Mouse (Mus musculus) thymus, adult 2 months (tissue): ENCODE measurements around the gene Ttc9c. TPM values are rescaled to one million over a fixed set of nuclear protein-coding genes. Genes with fewer than 3 reads are reported as not detected.

Experiments used
- DNase-seq: peaks from one replicate; pipeline ENCODE4 v3.0.0; 2021
- H3K27ac ChIP-seq: fragments of 200-500 bp; 2 replicates; pipeline ENCODE4 v1.5.1; 2012; ENCODE audit warnings: low read length, control low read depth; ENCODE audit not compliant: control insufficient read depth, insufficient read depth
- H3K27me3 ChIP-seq: fragments of 200-500 bp; 2 replicates; pipeline ENCODE4 v1.6.1; 2012; ENCODE audit warnings: mild to moderate bottlenecking, low read length, moderate library complexity, mixed read lengths; ENCODE audit not compliant: control insufficient read depth, insufficient read depth
- H3K36me3 ChIP-seq: fragments of 200-500 bp; 2 replicates; pipeline ENCODE4 v1.6.1; 2012; ENCODE audit warnings: mild to moderate bottlenecking, low read length, moderate library complexity; ENCODE audit not compliant: control insufficient read depth, insufficient read depth
- H3K4me1 ChIP-seq: fragments of 200-500 bp; replicated peaks from 2 replicates; pipeline ENCODE4 v1.6.1; 2012; ENCODE audit warnings: low read length; ENCODE audit not compliant: control insufficient read depth, insufficient read depth
- H3K4me3 ChIP-seq: fragments of 200-500 bp; 2 replicates; pipeline ENCODE4 v1.5.1; 2012; ENCODE audit warnings: mild to moderate bottlenecking, low read length, control low read depth, moderate library complexity; ENCODE audit not compliant: control insufficient read depth, insufficient read depth
- CTCF ChIP-seq: fragments of 200-500 bp; IDR thresholded peaks from 2 replicates; pipeline ENCODE4 v1.5.1; 2012; ENCODE audit warnings: mild to moderate bottlenecking, control low read depth, low read length, moderate library complexity, borderline replicate concordance; ENCODE audit not compliant: control insufficient read depth, poor library complexity, insufficient read depth; ENCODE audit errors: extremely low read depth
- POLR2A ChIP-seq: fragments of 200-500 bp; IDR thresholded peaks from 2 replicates; pipeline ENCODE4 v1.6.1; 2012; ENCODE audit warnings: mild to moderate bottlenecking, low read length, control low read depth, moderate library complexity; ENCODE audit not compliant: control insufficient read depth, poor library complexity, insufficient read depth; ENCODE audit errors: extremely low read depth
- WGBS: fragments of 180-500 bp; shearing (Covaris S2); methylation state at CpG from one replicate; pipeline ENCODE4 v1.1.7; 2018; 5-methylcytosine and 5-hydroxymethylcytosine counted together
- polyA plus RNA-seq: library from polyadenylated mRNA; depleted of rRNA; stranded (reverse); fragments of >200 nt; gene quantifications from 2 replicates; pipeline ENCODE4 v1.2.3, GENCODE M21; 2012

The Ttc9c gene
- polyA plus RNA-seq, 1 experiment: 37.5 TPM

DNA sequence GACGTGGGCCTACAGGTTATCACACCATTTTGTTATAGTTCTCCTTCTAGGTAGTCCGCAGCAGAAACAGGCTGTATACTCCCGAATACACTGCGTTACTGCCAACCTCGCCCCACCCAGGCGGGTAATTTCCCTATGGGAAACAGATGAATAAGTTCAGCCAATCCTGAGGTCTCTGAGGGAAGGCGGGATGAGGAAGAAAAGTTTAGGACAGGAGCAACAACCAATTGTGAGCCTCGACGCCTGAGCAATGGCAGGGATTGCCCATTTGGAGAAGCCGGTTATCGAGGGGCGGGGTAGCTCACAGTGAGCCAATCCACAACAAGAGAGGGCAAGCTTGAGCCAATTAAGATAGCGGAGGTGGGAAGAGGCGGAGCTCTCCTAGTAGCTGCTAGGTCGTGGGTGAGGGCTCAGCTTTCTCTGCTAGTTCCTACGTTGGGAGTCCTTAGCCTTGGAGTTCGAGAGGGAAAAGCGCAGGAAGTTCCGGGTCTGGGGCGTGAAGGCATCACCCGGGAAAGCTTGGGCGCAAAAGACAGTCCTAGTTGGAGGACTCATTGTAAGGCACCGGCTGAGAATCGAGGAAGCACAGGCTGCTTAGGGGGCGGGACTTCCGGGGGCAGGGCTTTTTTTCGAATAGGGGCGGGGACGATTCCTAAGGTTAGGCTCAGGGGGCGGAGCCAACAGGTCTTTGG lies 16.9 kb downstream of the Ttc9c start, which contains the start of gene Zbtb3:
Gene Zbtb3, plus strand, starts transcription at position 426 of the 692 bp plus-strand sequence.
- DNase-seq: peak; percentile 92
- H3K27ac ChIP-seq: peak within 1 kb of the TSS; percentile 28; the same call in 1 of the 2 replicates

DNA sequence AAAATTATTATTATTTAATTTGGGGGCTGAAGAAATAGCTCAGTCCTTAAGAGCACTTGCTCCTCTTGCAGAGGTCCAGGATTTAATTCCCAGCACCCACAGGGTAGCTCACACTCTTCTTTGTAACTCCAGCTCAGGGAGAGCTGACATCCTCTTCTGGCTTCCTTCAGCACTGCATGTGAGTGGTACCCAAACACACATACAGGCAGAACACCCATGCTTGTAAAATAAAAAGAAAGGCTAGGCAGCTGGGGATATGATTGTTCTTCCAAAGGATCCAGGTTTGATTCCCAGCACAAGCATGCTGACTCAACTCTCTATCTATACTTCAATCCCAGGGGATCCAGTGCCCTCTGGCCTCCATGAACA lies 20.2 kb downstream of the Ttc9c start:
- Histone ChIP-seq H3K27me3 (no peaks in the 10 kb centered on the region), H3K4me1 (peaks cover 15% of the 10 kb centered on the region; the same call in 1 of the 2 replicates), H3K4me3 (no peak overlapping the region), H3K36me3 (peaks cover 7% of the 10 kb centered on the region), H3K27ac (no peak overlapping the region)
- TF ChIP-seq CTCF (no peak), POLR2A (no peak)
- no peak for DNase-seq

More for the DNA sequence above, 16.9 kb downstream of the Ttc9c start, which contains the start of gene Zbtb3:
- Histone ChIP-seq H3K27me3 (no peaks in the 10 kb centered on the region), H3K36me3 (0 out of 2 replicates have a peak, but pooled peaks cover 6% of the 10 kb centered on the region), H3K4me3 (peak within 1 kb of the TSS; percentile 77), H3K4me1 (peaks cover 19% of the 10 kb centered on the region; the same call in 1 of the 2 replicates)
- under 1% methylated on average over 30 of the region's 30 CpGs for WGBS
- peak; percentile 59; the same call in 1 of the 2 replicates for TF ChIP-seq POLR2A
- TF ChIP-seq CTCF: no peak

DNA sequence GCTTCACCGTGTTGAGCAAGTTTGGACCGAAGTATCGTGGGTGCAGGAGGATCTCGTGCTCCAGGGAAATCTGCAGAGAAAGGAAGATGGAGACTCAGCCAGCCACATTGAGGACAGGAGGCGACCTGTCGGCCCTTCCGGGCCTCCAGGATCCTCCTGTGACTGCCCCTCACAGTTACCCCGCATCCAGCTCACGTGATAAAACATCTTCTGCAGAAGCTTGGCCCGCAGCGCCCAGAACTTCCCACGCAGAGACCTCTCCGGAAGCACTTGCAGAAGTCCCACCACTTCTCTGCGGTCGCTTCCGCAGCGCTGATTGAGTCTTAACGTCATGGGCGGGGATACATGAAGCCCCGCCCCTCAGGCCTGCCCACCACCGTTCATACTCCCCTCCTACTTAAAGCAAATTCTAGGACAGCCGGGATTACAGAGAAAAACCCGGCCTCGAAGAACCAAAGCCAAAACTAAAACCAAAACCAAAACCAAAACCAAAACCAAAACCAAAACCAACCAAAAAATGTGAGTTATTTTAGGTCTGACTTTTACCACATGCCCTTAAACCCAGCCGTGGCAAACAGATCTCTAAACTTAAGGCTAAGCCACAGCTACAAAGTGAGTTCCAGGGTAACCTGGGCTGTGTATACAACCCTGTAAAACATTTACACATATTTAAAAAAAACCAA lies 20.7 kb downstream of the Ttc9c start, which contains the start of gene Polr2g:
Gene Polr2g, minus strand, starts transcription at position 314 of the 683 bp plus-strand sequence.
- H3K27me3 ChIP-seq: no peaks in the 10 kb centered on the region
- TF ChIP-seq CTCF: 0 out of 2 replicates have a peak, but pooled peaks have one; percentile 47
- TF ChIP-seq POLR2A: peak; percentile 75
- peak; percentile 86 for DNase-seq
- H3K4me1 ChIP-seq: peaks cover 11% of the 10 kb centered on the region; the same call in 1 of the 2 replicates
- under 1% methylated on average over 25 of the region's 25 CpGs for WGBS
- peak within 1 kb of the TSS; percentile 88 for H3K4me3 ChIP-seq
- H3K27ac ChIP-seq: peak within 1 kb of the TSS; percentile 67
- peaks cover 13% of the 10 kb centered on the region for H3K36me3 ChIP-seq

DNA sequence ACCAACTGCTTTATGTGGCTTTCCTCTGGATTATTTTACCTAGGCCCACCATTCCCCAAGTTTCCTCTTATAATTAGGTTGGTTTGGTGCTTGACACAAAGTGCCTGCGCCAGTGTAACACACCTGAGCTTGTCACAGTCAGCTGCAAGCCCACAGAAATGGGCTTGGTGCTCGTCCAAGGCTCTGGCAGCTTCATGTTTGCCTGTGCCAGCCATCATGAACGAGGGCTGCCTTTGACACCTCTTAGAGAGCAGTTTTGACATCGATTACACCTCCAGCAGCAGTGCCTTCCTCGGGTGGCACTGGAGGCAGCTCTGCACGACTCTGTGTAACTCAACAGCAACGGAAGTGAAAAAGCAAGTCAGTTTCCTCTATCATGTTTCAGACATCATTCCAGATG lies 29.0 kb downstream of the Ttc9c start:
- no peak for TF ChIP-seq POLR2A
- no peak for TF ChIP-seq CTCF
- WGBS: 84% methylated on average over 7 of the region's 7 CpGs
- no peak overlapping the region for H3K4me3 ChIP-seq
- H3K27me3 ChIP-seq: no peaks in the 10 kb centered on the region
- peaks cover 25% of the 10 kb centered on the region for H3K36me3 ChIP-seq
- H3K27ac ChIP-seq: no peak overlapping the region
- 0 out of 2 replicates have a peak, but pooled peaks cover 2% of the 10 kb centered on the region for H3K4me1 ChIP-seq
- no peak for DNase-seq

DNA sequence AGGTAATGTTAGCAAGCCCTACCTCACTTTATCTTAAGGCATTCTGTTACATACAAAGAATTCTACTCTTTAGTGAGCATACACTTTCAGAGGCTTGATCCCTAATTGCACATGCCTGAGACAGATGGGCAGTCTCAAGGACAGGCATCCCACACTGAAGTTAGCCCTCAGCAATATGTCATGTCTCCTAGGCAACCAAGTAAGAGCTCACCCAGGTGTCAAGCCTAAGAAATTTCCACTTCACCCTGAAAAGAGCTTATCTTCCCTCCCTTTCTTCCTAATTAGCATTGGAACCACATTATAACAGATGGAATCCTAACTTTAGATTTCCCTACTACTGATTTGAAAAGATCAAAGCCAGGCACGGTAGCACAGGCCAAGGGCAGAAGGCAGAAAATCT lies 30.0 kb downstream of the Ttc9c start:
- Histone ChIP-seq H3K27ac (no peak overlapping the region), H3K4me3 (no peak overlapping the region), H3K27me3 (no peaks in the 10 kb centered on the region), H3K36me3 (peaks cover 20% of the 10 kb centered on the region), H3K4me1 (0 out of 2 replicates have a peak, but pooled peaks cover 2% of the 10 kb centered on the region)
- WGBS: 80% methylated on average over 1 of the region's 1 CpGs
- TF ChIP-seq POLR2A: no peak
- TF ChIP-seq CTCF: no peak
- DNase-seq: no peak

DNA sequence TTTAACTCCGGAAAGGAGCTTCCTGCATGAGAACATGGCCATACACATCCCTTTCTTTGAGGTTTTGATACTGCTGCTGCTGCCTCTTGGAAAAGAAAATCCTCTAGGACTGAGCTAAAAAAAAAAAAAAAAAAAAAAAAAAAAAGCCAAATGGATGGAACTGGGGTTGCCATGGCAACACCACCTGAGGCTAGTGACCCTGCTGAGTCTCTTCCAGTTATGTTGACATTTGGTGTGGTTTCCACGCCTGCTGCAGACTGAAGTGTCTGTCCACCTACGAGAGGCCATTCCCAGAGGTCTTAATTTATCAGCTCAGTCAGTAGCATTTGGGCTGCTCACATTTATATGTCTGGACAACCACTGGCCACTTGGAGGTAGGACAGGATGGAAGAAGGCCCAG lies 30.6 kb downstream of the Ttc9c start:
- H3K27me3 ChIP-seq: no peaks in the 10 kb centered on the region
- H3K27ac ChIP-seq: no peak overlapping the region
- 0 out of 2 replicates have a peak, but pooled peaks cover 2% of the 10 kb centered on the region for H3K4me1 ChIP-seq
- 84% methylated on average over 3 of the region's 3 CpGs for WGBS
- DNase-seq: no peak
- no peak for TF ChIP-seq CTCF
- no peak for TF ChIP-seq POLR2A
- no peak overlapping the region for H3K4me3 ChIP-seq
- peaks cover 13% of the 10 kb centered on the region for H3K36me3 ChIP-seq
